ENCODE assay signal across 10 mouse cellular contexts in genomic region chr17:15828131-15828917, GRCm38 (mm10). TPM values are rescaled to one million over a fixed set of nuclear protein-coding genes. Genes with fewer than 3 reads are reported as not detected.
DNase-seq lines count a peak whose midpoint lies in the region; ATAC-seq lines count a peak whose summit lies in the region.
"Had no signal": no experiment of that assay in that cellular context is flagged by ENCODE, and none has a peak within 500 bp of the region (broad histone marks: within the 10 kb centered on the region; RNA-seq: fewer than 3 reads in every experiment).

No protein-coding gene starts in this region.

- H3K4me1 ChIP-seq in hindbrain, embryonic 12.5 days = peaks cover 21% of the 10 kb centered on the region
- H3K4me1 ChIP-seq in midbrain, embryonic 14.5 days (ENCODE audit: control insufficient read depth, insufficient read depth, low read length) = peaks cover 23% of the 10 kb centered on the region

- peak overlapping the region; percentile 97 for H3K27ac ChIP-seq in hindbrain, embryonic 12.5 days
- H3K27ac ChIP-seq in midbrain, embryonic 14.5 days (replicated peaks; ENCODE audit: low read depth, low read length) = peak overlapping the region; percentile 95

- H3K4me2 ChIP-seq in hindbrain, embryonic 12.5 days (replicated peaks) = peak overlapping the region; percentile 77
- H3K4me2 ChIP-seq in midbrain, embryonic 14.5 days (ENCODE audit: low read length) = peak overlapping the region; percentile 82

- H3K9ac ChIP-seq in hindbrain, embryonic 12.5 days = peak overlapping the region; percentile 77
- H3K9ac ChIP-seq in midbrain, embryonic 14.5 days (replicated peaks; ENCODE audit: low read length) = peak overlapping the region; percentile 72; the same call in 1 of the 2 replicates

- H3K9me3 ChIP-seq in hindbrain, embryonic 12.5 days (replicated peaks) = no peaks in the 10 kb centered on the region
- H3K9me3 ChIP-seq in midbrain, embryonic 14.5 days (ENCODE audit: control insufficient read depth, low read length) = no peaks in the 10 kb centered on the region

- no peaks in the 10 kb centered on the region for H3K36me3 ChIP-seq in hindbrain, embryonic 12.5 days
- H3K36me3 ChIP-seq in midbrain, embryonic 14.5 days (ENCODE audit: control insufficient read depth, insufficient read depth, low read length) = no peaks in the 10 kb centered on the region

- DNase-seq in cerebellum, postnatal 10 days = peak; percentile 58 to 77
- DNase-seq in cerebellum, postnatal 25 days = no peak
- peak; percentile 77 for DNase-seq in NIH3T3 (ENCODE audit: low read depth)
- DNase-seq in midbrain, embryonic 14.5 days = peak; percentile 83
- DNase-seq in frontal cortex, postnatal 10 days (ENCODE audit: low spot score in 2 of 2) = no peak
- DNase-seq in gastrocnemius, postnatal 4 days (ENCODE audit: low spot score in 2 of 2) = no peak
- no peak for DNase-seq in layer of hippocampus, postnatal 10 days (ENCODE audit: low spot score in 2 of 2)
- DNase-seq: adrenal gland, postnatal 10 days; kidney, postnatal 10 days had no signal

- peak overlapping the region; percentile 97 for H3K4me3 ChIP-seq in hindbrain, embryonic 12.5 days
- peak overlapping the region; percentile 95 for H3K4me3 ChIP-seq in midbrain, embryonic 14.5 days (replicated peaks; ENCODE audit: low read depth, low read length)

- ATAC-seq in hindbrain, embryonic 12.5 days (ENCODE audit: low FRiP score) = no peak
- no peak for ATAC-seq in midbrain, embryonic 14.5 days (ENCODE audit: low FRiP score, low TSS enrichment)

- H3K27me3 ChIP-seq in hindbrain, embryonic 12.5 days = no peaks in the 10 kb centered on the region
- no peaks in the 10 kb centered on the region for H3K27me3 ChIP-seq in midbrain, embryonic 14.5 days (ENCODE audit: control insufficient read depth, insufficient read depth, low read length)

- WGBS in hindbrain, embryonic 12.5 days = 42% methylated on average over 8 of the region's 8 CpGs
- whole genome bisulfite sequencing in midbrain, embryonic 14.5 days = 42% methylated on average over 8 of the region's 8 CpGs

RNA-seq across cellular contexts. Expression of gene Rgmb, which starts 2.5 kb away (rescaled TPM):
- 140 and 156 TPM in 2 replicates for polyA plus RNA-seq in hindbrain, embryonic 12.5 days (2016; fragmentation: Nextera tagmentation; extraction: Ambion mirVana)
- polyA plus RNA-seq in midbrain, embryonic 14.5 days (2014; fragmentation: Nextera tagmentation; extraction: Ambion mirVana) = 76.4 and 107 TPM in 2 replicates
- 10 to 100 TPM; 70.7 to 85.5 TPM for total RNA-seq in gastrocnemius, postnatal 4 days (2021)
- 100 to 1,000 TPM; 108 to 113 TPM for total RNA-seq in layer of hippocampus, postnatal 10 days (2021)

Comparison
In these comparisons a context has a peak if more than half of its experiments do, and no peak if none do; other contexts are left out.
1. DNase-seq: peak in cerebellum, postnatal 10 days (2 of 2), NIH3T3 (single experiment) and midbrain, embryonic 14.5 days (single experiment); none in cerebellum, postnatal 25 days (0 of 2), frontal cortex, postnatal 10 days (0 of 2), gastrocnemius, postnatal 4 days (0 of 2) and layer of hippocampus, postnatal 10 days (0 of 2).